Mouse (Mus musculus) spleen, adult 2 months (tissue): ENCODE data around the gene Ispd. TPM values are rescaled to one million over a fixed set of nuclear protein-coding genes. Genes with fewer than 3 reads are reported as not detected.

Source experiments
- DNase-seq, 2 experiments: peaks; one replicate each; pipeline versions ENCODE4 v3.0.0 to v3.0.0-alpha.2; 2012 to 2021; ENCODE audit warnings: low spot score in 2 of 2, low read depth in 1 of 2
- H3K27ac ChIP-seq: fragments of 200-500 bp; 2 replicates; pipeline ENCODE4 v1.5.1; 2012; ENCODE audit warnings: low read length, inconsistent platforms; ENCODE audit not compliant: insufficient read depth
- H3K27me3 ChIP-seq: fragments of 200-500 bp; 2 replicates; pipeline ENCODE4 v1.6.1; 2012; ENCODE audit warnings: mild to moderate bottlenecking, moderate library complexity, low read length, inconsistent platforms; ENCODE audit not compliant: control insufficient read depth, insufficient read depth
- H3K36me3 ChIP-seq: fragments of 200-500 bp; 2 replicates; pipeline ENCODE4 v1.6.1; 2012; ENCODE audit warnings: mild to moderate bottlenecking, low read length, inconsistent platforms; ENCODE audit not compliant: control insufficient read depth, insufficient read depth
- H3K4me1 ChIP-seq: fragments of 200-500 bp; 2 replicates; pipeline ENCODE4 v1.6.1; 2011; ENCODE audit warnings: inconsistent platforms; ENCODE audit not compliant: control insufficient read depth, insufficient read depth, insufficient read length
- H3K4me3 ChIP-seq: fragments of 200-500 bp; 2 replicates; pipeline ENCODE4 v1.5.1; 2011; ENCODE audit warnings: mild to moderate bottlenecking, inconsistent platforms; ENCODE audit not compliant: insufficient read depth, insufficient read length; ENCODE audit errors: extremely low read depth
- CTCF ChIP-seq: fragments of 200-500 bp; IDR thresholded peaks from 2 replicates; pipeline ENCODE4 v1.5.1; 2011; ENCODE audit warnings: mild to moderate bottlenecking, inconsistent platforms; ENCODE audit not compliant: insufficient read depth, insufficient read length, insufficient replicate concordance; ENCODE audit errors: extremely low read depth
- POLR2A ChIP-seq: fragments of 200-500 bp; IDR thresholded peaks from 2 replicates; pipeline ENCODE4 v1.6.1; 2011; ENCODE audit warnings: low read depth, low read length, inconsistent platforms
- WGBS: fragments of 180-500 bp; shearing (Covaris S2); methylation state at CpG from one replicate; pipeline ENCODE4 v1.1.7; 2018; 5-methylcytosine and 5-hydroxymethylcytosine counted together
- polyA plus RNA-seq: library from polyadenylated mRNA; depleted of rRNA; stranded (reverse); fragments of >200 nt; gene quantifications from 2 replicates; pipeline ENCODE4 v1.2.3, GENCODE M21; 2012

The Ispd gene
- polyA plus RNA-seq, 1 experiment = 0.54 TPM

GRCm38 (mm10) chr12:36481742-36482141, 100.5 kb downstream of the Ispd start:
- no peak overlapping the region for H3K27ac ChIP-seq
- H3K36me3 ChIP-seq = no peaks in the 10 kb centered on the region
- no peak for DNase-seq
- 94% methylated on average over 3 of the region's 3 CpGs for WGBS
- H3K4me1 ChIP-seq = no peaks in the 10 kb centered on the region
- H3K4me3 ChIP-seq = no peak overlapping the region
- TF ChIP-seq CTCF (no peak), POLR2A (no peak)
- H3K27me3 ChIP-seq = no peaks in the 10 kb centered on the region

DNA sequence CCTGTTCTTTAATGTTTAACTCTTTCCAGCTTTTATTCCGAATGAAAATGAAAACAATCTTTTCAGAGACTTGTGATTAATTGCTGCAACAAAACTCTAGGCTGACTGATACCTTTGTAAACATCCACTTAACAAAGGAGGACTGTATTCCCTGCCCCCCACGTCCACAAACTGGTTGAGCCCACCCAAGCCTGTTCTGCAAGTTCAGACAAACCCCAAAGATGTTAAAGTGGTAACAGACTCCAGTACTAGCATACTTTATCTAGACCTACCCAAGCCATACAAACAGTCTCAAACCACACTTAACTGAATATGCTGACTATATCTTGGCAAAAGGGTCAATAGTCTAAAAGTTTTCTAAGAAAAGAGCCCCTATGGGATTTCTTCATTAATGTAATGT, 102.1 kb downstream of the Ispd start:
- Histone ChIP-seq H3K27me3 (no peaks in the 10 kb centered on the region), H3K4me1 (no peaks in the 10 kb centered on the region), H3K27ac (no peak overlapping the region), H3K36me3 (no peaks in the 10 kb centered on the region), H3K4me3 (no peak overlapping the region)
- DNase-seq = no peak
- no peak for TF ChIP-seq CTCF
- TF ChIP-seq POLR2A = no peak
- WGBS = 71% methylated on average over 2 of the region's 2 CpGs

DNA sequence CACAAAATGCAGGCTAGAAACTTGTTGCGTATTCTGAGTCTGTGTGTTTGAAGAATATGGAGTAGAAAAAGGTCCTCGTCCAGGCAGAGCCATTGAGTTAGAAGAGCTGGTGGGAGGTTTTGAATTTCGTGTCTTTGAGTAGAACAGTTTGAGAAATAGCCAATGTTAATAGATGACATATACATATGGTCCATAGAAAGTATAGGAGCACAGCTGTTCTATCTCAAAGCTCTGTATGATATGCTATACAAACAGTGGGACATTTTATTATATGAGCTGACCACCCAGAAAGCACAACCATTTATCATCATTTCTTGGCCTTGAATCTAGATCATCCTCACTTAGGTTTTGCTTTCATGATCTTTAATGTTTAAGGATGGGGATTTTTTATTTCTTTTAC, 116.3 kb downstream of the Ispd start:
- Histone ChIP-seq H3K27me3 (no peaks in the 10 kb centered on the region), H3K4me3 (no peak overlapping the region), H3K27ac (no peak overlapping the region), H3K4me1 (no peaks in the 10 kb centered on the region), H3K36me3 (no peaks in the 10 kb centered on the region)
- WGBS = 85% methylated on average over 3 of the region's 3 CpGs
- DNase-seq = no peak
- no peak for TF ChIP-seq CTCF
- TF ChIP-seq POLR2A = no peak

- H3K27me3 ChIP-seq = no peaks in the 10 kb centered on the region
- TF ChIP-seq CTCF = no peak
- TF ChIP-seq POLR2A = no peak
- no peak overlapping the region for H3K4me3 ChIP-seq
- no peak overlapping the region for H3K27ac ChIP-seq
- no peaks in the 10 kb centered on the region for H3K36me3 ChIP-seq
- H3K4me1 ChIP-seq = peaks cover 3% of the 10 kb centered on the region
- 95% methylated on average over 7 of the region's 7 CpGs for WGBS
- DNase-seq = no peak
These were observed 126.1 kb downstream of the Ispd start for GRCm38 (mm10) chr12:36507111-36507903.

DNA sequence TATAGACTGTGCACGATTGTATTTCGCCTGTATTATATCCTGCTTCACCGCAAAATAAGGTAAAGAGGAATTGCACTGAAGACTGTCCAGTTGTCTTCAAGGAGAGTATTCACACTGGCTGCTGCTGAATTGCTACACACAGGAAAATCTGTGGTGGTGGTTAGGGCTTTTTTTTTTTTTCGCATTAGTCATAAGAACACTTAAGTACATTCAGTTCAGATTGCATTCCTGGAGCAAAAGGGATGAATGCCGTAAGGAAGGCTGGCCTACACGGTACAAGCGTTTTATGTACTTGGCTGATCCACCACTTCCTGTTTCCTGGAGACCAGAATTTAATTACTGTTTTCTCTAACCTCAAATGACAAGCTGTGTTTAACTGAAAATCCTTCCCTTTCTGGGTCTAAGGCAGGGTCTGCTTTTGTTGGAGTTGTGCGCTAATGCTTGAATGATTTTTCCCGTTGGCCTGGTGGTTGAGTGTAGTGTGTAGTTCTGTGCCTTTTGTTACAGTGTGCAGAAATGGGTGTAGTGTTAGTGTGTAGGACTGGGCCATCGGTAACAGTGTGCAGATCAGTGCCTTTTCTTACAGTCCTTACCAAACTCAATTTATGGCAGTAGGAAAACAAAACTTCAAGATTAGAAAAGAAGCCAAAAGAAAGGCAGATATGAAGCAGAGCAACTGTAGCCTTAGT, 128.8 kb downstream of the Ispd start:
- no peak for DNase-seq
- no peak overlapping the region for H3K4me3 ChIP-seq
- no peak for TF ChIP-seq CTCF
- H3K27me3 ChIP-seq = no peaks in the 10 kb centered on the region
- H3K4me1 ChIP-seq = peaks cover 3% of the 10 kb centered on the region
- whole genome bisulfite sequencing = 35% methylated on average over 10 of the region's 10 CpGs
- no peak overlapping the region for H3K27ac ChIP-seq
- H3K36me3 ChIP-seq = no peaks in the 10 kb centered on the region

DNA sequence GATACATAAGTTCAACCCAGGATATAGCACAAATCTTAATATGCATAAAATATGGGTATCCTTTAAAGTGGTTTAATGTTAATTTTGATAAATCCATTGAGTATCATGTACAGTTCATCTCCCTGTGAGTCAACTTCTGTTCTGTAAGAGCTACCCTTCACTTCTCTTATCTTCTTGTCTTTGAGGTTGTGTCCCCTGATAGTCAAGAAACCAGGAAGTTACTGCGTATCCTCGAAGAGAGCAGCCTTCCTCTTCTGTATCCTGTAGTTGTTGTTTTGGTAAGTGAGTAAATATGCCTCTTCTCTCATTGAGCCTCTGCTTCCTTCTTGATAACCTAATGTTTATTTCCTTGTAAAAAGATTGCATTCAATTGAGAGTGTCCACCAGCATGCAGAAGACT, 140.5 kb downstream of the Ispd start:
- 48% methylated on average over 2 of the region's 2 CpGs for WGBS
- Histone ChIP-seq H3K36me3 (no peaks in the 10 kb centered on the region), H3K27me3 (no peaks in the 10 kb centered on the region), H3K27ac (no peak overlapping the region), H3K4me3 (no peak overlapping the region), H3K4me1 (no peaks in the 10 kb centered on the region)
- TF ChIP-seq CTCF = no peak
- no peak for TF ChIP-seq POLR2A
- DNase-seq = no peak

DNA sequence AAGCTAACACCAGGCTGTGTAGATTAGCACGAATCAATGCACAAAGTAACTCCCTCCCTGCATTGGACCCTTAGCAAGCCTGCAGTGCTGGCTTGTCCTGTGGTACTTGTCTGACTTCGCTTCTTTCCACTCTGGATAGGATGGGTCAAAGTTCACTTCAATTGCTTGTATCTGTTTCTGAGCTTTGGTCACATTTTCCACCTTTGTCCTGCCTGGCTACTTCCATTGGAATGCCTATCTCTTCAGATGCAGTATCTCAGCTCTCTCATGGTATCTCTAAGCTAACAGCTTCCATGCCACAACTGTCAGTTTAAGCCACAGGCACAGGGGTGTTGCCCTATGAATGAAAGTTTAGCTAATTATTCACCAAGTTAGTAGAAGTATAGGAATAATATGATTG, 142.3 kb downstream of the Ispd start:
- no peaks in the 10 kb centered on the region for H3K36me3 ChIP-seq

More for the DNA sequence above, 142.3 kb downstream of the Ispd start:
- Histone ChIP-seq H3K4me3 (no peak overlapping the region), H3K4me1 (no peaks in the 10 kb centered on the region), H3K27ac (no peak overlapping the region), H3K27me3 (no peaks in the 10 kb centered on the region)
- no peak for DNase-seq
- no peak for TF ChIP-seq POLR2A
- TF ChIP-seq CTCF = no peak
- 94% methylated on average over 2 of the region's 2 CpGs for WGBS
